Mouse (Mus musculus) olfactory bulb, adult 2 months (tissue): ENCODE measurements around the gene Dlk1.

Experiments
- CTCF ChIP-seq: fragments of 200-500 bp; IDR thresholded peaks from 2 replicates; pipeline ENCODE4 v1.5.1; 2012; ENCODE audit warnings: low read depth, mild to moderate bottlenecking, low read length, moderate library complexity; ENCODE audit not compliant: insufficient read depth
- POLR2A ChIP-seq: fragments of 200-500 bp; IDR thresholded peaks from 2 replicates; pipeline ENCODE4 v1.6.1; 2012; ENCODE audit warnings: mild to moderate bottlenecking, low read depth, low read length, moderate library complexity; ENCODE audit not compliant: insufficient read depth

DNA sequence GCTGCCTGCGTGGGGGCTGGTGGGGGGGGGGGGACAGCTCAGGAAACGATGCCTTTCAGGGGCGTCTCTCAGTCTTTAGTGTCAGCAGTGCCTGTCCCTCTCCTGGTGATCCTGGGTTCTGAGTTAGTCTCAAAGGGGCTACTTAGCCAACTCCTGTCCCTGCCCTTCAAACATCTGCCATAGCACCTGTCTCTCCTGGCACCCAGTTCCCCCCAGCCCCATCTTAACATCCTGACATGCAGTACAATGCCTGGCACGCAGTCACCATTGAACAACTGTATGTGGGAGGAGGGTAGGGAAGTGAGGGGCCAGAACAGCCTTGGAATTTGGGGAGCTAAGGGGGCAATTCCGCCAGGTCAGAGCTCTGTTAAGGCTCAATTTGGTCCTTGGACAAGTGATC is 49.7 kb upstream of the Dlk1 start:
- TF ChIP-seq CTCF: no peak
- no peak for TF ChIP-seq POLR2A
